Mouse (Mus musculus) midbrain, embryonic 14.5 days (tissue): Measurements from ENCODE around the gene Spta1. TPM values are rescaled to one million over a fixed set of nuclear protein-coding genes. Genes with fewer than 3 reads are reported as not detected.

ENCODE experiments used
- ATAC-seq: fragments of 200-750 bp; cut with Nextera tagmentation; 2 replicates; pipeline ENCODE4 v1.8.0; 2017; ENCODE audit warnings: moderate number of reproducible peaks, moderate library complexity; ENCODE audit not compliant: low FRiP score, low TSS enrichment
- DNase-seq: peaks from one replicate; pipeline ENCODE4 v3.0.0-alpha.2; 2015
- H3K27ac ChIP-seq: fragments of 300-500 bp; sonication (generic); replicated peaks from 2 replicates; pipeline ENCODE4 v1.5.1; 2014; ENCODE audit warnings: mild to moderate bottlenecking, low read depth, low read length, moderate library complexity
- H3K27me3 ChIP-seq: fragments of 300-500 bp; sonication (generic); 2 replicates; pipeline ENCODE4 v1.6.1; 2014; ENCODE audit warnings: low read length, control low read depth, mixed read lengths; ENCODE audit not compliant: control insufficient read depth, insufficient read depth
- H3K36me3 ChIP-seq: fragments of 300-500 bp; sonication (generic); 2 replicates; pipeline ENCODE4 v1.6.1; 2014; ENCODE audit warnings: low read length, control low read depth; ENCODE audit not compliant: control insufficient read depth, insufficient read depth
- H3K4me1 ChIP-seq: fragments of 300-500 bp; sonication (generic); 2 replicates; pipeline ENCODE4 v1.6.1; 2014; ENCODE audit warnings: mild to moderate bottlenecking, antibody characterized with exemption, low read length, control low read depth; ENCODE audit not compliant: control insufficient read depth, insufficient read depth
- H3K4me2 ChIP-seq: fragments of 300-500 bp; sonication (generic); 2 replicates; pipeline ENCODE4 v1.6.1; 2014; ENCODE audit warnings: mild to moderate bottlenecking, low read length, moderate library complexity
- H3K4me3 ChIP-seq: fragments of 300-500 bp; sonication (generic); replicated peaks from 2 replicates; pipeline ENCODE4 v1.5.1; 2014; ENCODE audit warnings: low read depth, low read length
- H3K9ac ChIP-seq: fragments of 300-500 bp; sonication (generic); replicated peaks from 2 replicates; pipeline ENCODE4 v1.6.1; 2014; ENCODE audit warnings: mild to moderate bottlenecking, low read length, moderate library complexity
- H3K9me3 ChIP-seq: fragments of 300-500 bp; sonication (generic); 2 replicates; pipeline ENCODE4 v1.6.1; 2016; ENCODE audit warnings: low read length, control low read depth, mixed read lengths; ENCODE audit not compliant: control insufficient read depth
- WGBS: fragments of 180-500 bp; shearing (Covaris S2); extraction: QIAGEN DNeasy Blood & Tissue Kit; methylation state at CpG from one replicate; pipeline ENCODE4 v1.1.7; 2014; 5-methylcytosine and 5-hydroxymethylcytosine counted together
- polyA plus RNA-seq: library from polyadenylated mRNA; unstranded; fragments of >200 nt; fragmentation: Nextera tagmentation; extraction: Ambion mirVana; gene quantifications from 2 replicates; pipeline ENCODE4 v1.2.1, GENCODE M21; 2014

The Spta1 gene
- polyA plus RNA-seq, result 0.04 and 0.16 TPM in 2 replicates

GRCm38 (mm10) chr1:174172605-174173004, at the start of gene Spta1:
Gene Spta1, plus strand, starts transcription at chr1:174172776.
- Histone ChIP-seq H3K9ac (no peak within 1 kb of the TSS), H3K9me3 (no peaks in the 10 kb centered on the region), H3K4me1 (no peaks in the 10 kb centered on the region), H3K4me3 (no peak within 1 kb of the TSS), H3K27ac (no peak within 1 kb of the TSS), H3K27me3 (no peaks in the 10 kb centered on the region), H3K4me2 (no peak within 1 kb of the TSS), H3K36me3 (no peaks in the 10 kb centered on the region)
- DNase-seq (no peak), ATAC-seq (no peak)
- WGBS, result 20% methylated on average over 3 of the region's 3 CpGs

GRCm38 (mm10) chr1:174131217-174131616, 41.4 kb upstream of the Spta1 start, which contains the start of gene Olfr424:
Gene Olfr424, plus strand, starts transcription at chr1:174131517.
- Histone ChIP-seq H3K9ac (no peak within 1 kb of the TSS), H3K27ac (no peak within 1 kb of the TSS), H3K27me3 (no peaks in the 10 kb centered on the region), H3K9me3 (no peaks in the 10 kb centered on the region), H3K36me3 (no peaks in the 10 kb centered on the region), H3K4me2 (no peak within 1 kb of the TSS), H3K4me1 (no peaks in the 10 kb centered on the region), H3K4me3 (no peak within 1 kb of the TSS)
- DNase-seq, result no peak
- 83% methylated on average over 3 of the region's 3 CpGs for WGBS
- ATAC-seq, result no peak

- no peak for DNase-seq
- WGBS, result 53% methylated on average over 3 of the region's 3 CpGs
Measured at GRCm38 (mm10) chr1:174131999-174132398, 40.6 kb upstream of the Spta1 start.

GRCm38 (mm10) chr1:174141384-174141783, 31.2 kb upstream of the Spta1 start:
- DNase-seq (no peak), ATAC-seq (no peak)
- no peaks in the 10 kb centered on the region for H3K27me3 ChIP-seq
- no peak overlapping the region for H3K4me2 ChIP-seq
- no peak overlapping the region for H3K27ac ChIP-seq
- H3K36me3 ChIP-seq, result no peaks in the 10 kb centered on the region
- H3K4me1 ChIP-seq, result no peaks in the 10 kb centered on the region
- no peaks in the 10 kb centered on the region for H3K9me3 ChIP-seq
- 73% methylated on average over 2 of the region's 2 CpGs for WGBS
- no peak overlapping the region for H3K4me3 ChIP-seq
- no peak overlapping the region for H3K9ac ChIP-seq

More at GRCm38 (mm10) chr1:174131999-174132398, 40.6 kb upstream of the Spta1 start:
- Histone ChIP-seq H3K4me2 (no peak overlapping the region), H3K27me3 (no peaks in the 10 kb centered on the region), H3K36me3 (no peaks in the 10 kb centered on the region), H3K9me3 (no peaks in the 10 kb centered on the region), H3K27ac (no peak overlapping the region), H3K4me3 (no peak overlapping the region), H3K4me1 (no peaks in the 10 kb centered on the region), H3K9ac (no peak overlapping the region)
- ATAC-seq, result no peak

- H3K4me2 ChIP-seq, result no peak overlapping the region
- 90% methylated on average over 1 of the region's 1 CpGs for WGBS
- H3K27me3 ChIP-seq, result no peaks in the 10 kb centered on the region
- ATAC-seq (no peak), DNase-seq (no peak)
- no peaks in the 10 kb centered on the region for H3K4me1 ChIP-seq
- H3K9me3 ChIP-seq, result no peaks in the 10 kb centered on the region
- no peaks in the 10 kb centered on the region for H3K36me3 ChIP-seq
- H3K4me3 ChIP-seq, result no peak overlapping the region
- H3K27ac ChIP-seq, result no peak overlapping the region
- H3K9ac ChIP-seq, result no peak overlapping the region
Measured at GRCm38 (mm10) chr1:174146696-174147095, 25.9 kb upstream of the Spta1 start.

GRCm38 (mm10) chr1:174149289-174149688, 23.3 kb upstream of the Spta1 start:
- H3K4me1 ChIP-seq, result no peaks in the 10 kb centered on the region
- H3K4me2 ChIP-seq, result no peak overlapping the region
- ATAC-seq, result no peak
- DNase-seq, result no peak
- no peak overlapping the region for H3K4me3 ChIP-seq
- H3K9ac ChIP-seq, result no peak overlapping the region
- H3K9me3 ChIP-seq, result no peaks in the 10 kb centered on the region
- no peaks in the 10 kb centered on the region for H3K36me3 ChIP-seq
- WGBS, result 82% methylated on average over 2 of the region's 2 CpGs
- no peaks in the 10 kb centered on the region for H3K27me3 ChIP-seq
- H3K27ac ChIP-seq, result no peak overlapping the region

GRCm38 (mm10) chr1:174155333-174155732, 17.2 kb upstream of the Spta1 start, which contains the start of gene Olfr420:
Gene Olfr420, plus strand, starts transcription at chr1:174155633.
- no peak for ATAC-seq
- no peaks in the 10 kb centered on the region for H3K9me3 ChIP-seq
- 85% methylated on average over 1 of the region's 1 CpGs for WGBS
- no peak within 1 kb of the TSS for H3K4me3 ChIP-seq
- H3K36me3 ChIP-seq, result no peaks in the 10 kb centered on the region
- H3K4me2 ChIP-seq, result no peak within 1 kb of the TSS
- no peak within 1 kb of the TSS for H3K9ac ChIP-seq
- no peak within 1 kb of the TSS for H3K27ac ChIP-seq
- H3K27me3 ChIP-seq, result no peaks in the 10 kb centered on the region
- DNase-seq, result no peak
- H3K4me1 ChIP-seq, result no peaks in the 10 kb centered on the region

- no peaks in the 10 kb centered on the region for H3K4me1 ChIP-seq
- no peak for DNase-seq
- ATAC-seq, result no peak
- H3K27ac ChIP-seq, result no peak overlapping the region
- H3K9me3 ChIP-seq, result no peaks in the 10 kb centered on the region
- H3K4me2 ChIP-seq, result no peak overlapping the region
- H3K36me3 ChIP-seq, result no peaks in the 10 kb centered on the region
- no peak overlapping the region for H3K4me3 ChIP-seq
- H3K9ac ChIP-seq, result no peak overlapping the region
- no peaks in the 10 kb centered on the region for H3K27me3 ChIP-seq
- WGBS, result 91% methylated on average over 3 of the region's 3 CpGs
Measured at GRCm38 (mm10) chr1:174157622-174158021, 15.0 kb upstream of the Spta1 start.

GRCm38 (mm10) chr1:174158512-174158911, 14.1 kb upstream of the Spta1 start:
- DNase-seq (no peak), ATAC-seq (no peak)
- H3K4me2 ChIP-seq, result no peak overlapping the region
- H3K4me3 ChIP-seq, result no peak overlapping the region
- 90% methylated on average over 1 of the region's 1 CpGs for WGBS
- no peaks in the 10 kb centered on the region for H3K9me3 ChIP-seq
- no peaks in the 10 kb centered on the region for H3K4me1 ChIP-seq
- H3K27ac ChIP-seq, result no peak overlapping the region
- H3K27me3 ChIP-seq, result no peaks in the 10 kb centered on the region
- no peaks in the 10 kb centered on the region for H3K36me3 ChIP-seq
- no peak overlapping the region for H3K9ac ChIP-seq
